Mouse (Mus musculus) liver, embryonic 14.5 days (tissue): ENCODE results near the gene Timm17b. TPM values are rescaled to one million over a fixed set of nuclear protein-coding genes. Genes with fewer than 3 reads are reported as not detected.
A peak's percentile ranks its signal among the peaks of the same experiment; 100 is the strongest.

Experiments used
- ATAC-seq: fragments of 200-750 bp; cut with Nextera tagmentation; 2 replicates; pipeline ENCODE4 v1.8.0; 2017; ENCODE audit warnings: moderate number of reproducible peaks, mild to moderate bottlenecking, moderate library complexity; ENCODE audit not compliant: insufficient read depth
- DNase-seq, 3 experiments: peaks; one replicate each; pipeline ENCODE4 v3.0.0-alpha.2; 2012 to 2013; ENCODE audit warnings: low read depth in 3 of 3, low spot score in 3 of 3
- H3K27ac ChIP-seq: fragments of 300-500 bp; sonication (generic); 2 replicates; pipeline ENCODE4 v1.5.1; 2014; ENCODE audit warnings: moderate library complexity, mild to moderate bottlenecking, control low read depth, inconsistent platforms
- H3K27me3 ChIP-seq: fragments of 300-500 bp; sonication (generic); 2 replicates; pipeline ENCODE4 v1.6.1; 2014; ENCODE audit warnings: mild to moderate bottlenecking, low read length, moderate library complexity; ENCODE audit not compliant: control insufficient read depth, insufficient read depth
- H3K36me3 ChIP-seq: fragments of 300-500 bp; sonication (generic); replicated peaks from 2 replicates; pipeline ENCODE4 v1.6.1; 2014; ENCODE audit warnings: low read depth; ENCODE audit not compliant: control insufficient read depth, insufficient read depth
- H3K4me1 ChIP-seq, 2 experiments: fragments of 200-500 bp in 1 of 2; fragments of 300-500 bp in 1 of 2; sonication (generic) in 1 of 2; replicated peaks; 2 replicates each; pipeline ENCODE4 v1.6.1; 2012 to 2014; ENCODE audit warnings: antibody characterized with exemption in 1 of 2, inconsistent platforms in 1 of 2, low read length in 1 of 2; ENCODE audit not compliant: control insufficient read depth in 2 of 2, insufficient read depth in 2 of 2
- H3K4me2 ChIP-seq: fragments of 300-500 bp; sonication (generic); 2 replicates; pipeline ENCODE4 v1.6.1; 2014; ENCODE audit warnings: low read depth, mild to moderate bottlenecking, control low read depth, moderate library complexity
- H3K4me3 ChIP-seq, 2 experiments: fragments of 200-500 bp in 1 of 2; fragments of 300-500 bp in 1 of 2; sonication (generic) in 1 of 2; 2 replicates each; pipeline ENCODE4 v1.5.1; 2012 to 2014; ENCODE audit warnings: low read depth in 2 of 2, low read length in 2 of 2, mild to moderate bottlenecking in 2 of 2, control low read depth in 1 of 2, inconsistent platforms in 1 of 2, moderate library complexity in 1 of 2; ENCODE audit not compliant: insufficient read depth in 1 of 2
- H3K9ac ChIP-seq: fragments of 300-500 bp; sonication (generic); replicated peaks from 2 replicates; pipeline ENCODE4 v1.6.1; 2014; ENCODE audit warnings: mild to moderate bottlenecking, control low read depth, moderate library complexity
- H3K9me3 ChIP-seq: fragments of 300-500 bp; sonication (generic); 2 replicates; pipeline ENCODE4 v1.6.1; 2016; ENCODE audit warnings: low read length, mixed read lengths; ENCODE audit not compliant: control insufficient read depth
- CTCF ChIP-seq: IDR thresholded peaks from 2 replicates; pipeline ENCODE4 v1.5.1; 2016; ENCODE audit warnings: antibody characterized with exemption, low read depth, control low read depth
- EP300 ChIP-seq: IDR thresholded peaks from 2 replicates; pipeline ENCODE4 v1.6.1; 2016; ENCODE audit warnings: antibody characterized with exemption, low read depth
- WGBS: fragments of 180-500 bp; shearing (Covaris S2); extraction: QIAGEN DNeasy Blood & Tissue Kit; methylation state at CpG from one replicate; pipeline ENCODE4 v1.1.7; 2014; ENCODE audit not compliant: insufficient replicate concordance; 5-methylcytosine and 5-hydroxymethylcytosine counted together
- polyA plus RNA-seq, 2 experiments: library from polyadenylated mRNA; depleted of rRNA in 1 of 2; stranded (reverse) in 1 of 2; unstranded in 1 of 2; fragments of >200 nt; fragmentation: Nextera tagmentation in 1 of 2; extraction: Ambion mirVana in 1 of 2; gene quantifications; 2 replicates each; pipeline versions ENCODE4 v1.2.1 to v1.2.3; 2012 to 2014

Timm17b gene
- polyA plus RNA-seq, 2 experiments: 18.6 to 105 TPM

- Histone ChIP-seq H3K4me1 (peaks cover 0 to 5% of the 10 kb centered on the region in 2 experiments; a peak in 1 of 4 replicates), H3K27me3 (no peaks in the 10 kb centered on the region), H3K9ac (peak within 1 kb of the TSS; percentile 65), H3K9me3 (no peaks in the 10 kb centered on the region), H3K27ac (no peak within 1 kb of the TSS), H3K36me3 (no peaks in the 10 kb centered on the region), H3K4me2 (peak within 1 kb of the TSS; percentile 75), H3K4me3 (peak within 1 kb of the TSS; percentile 57 to 61)
- TF ChIP-seq EP300 (no peak), CTCF (no peak)
- WGBS: 11% methylated on average over 36 of the region's 37 CpGs
- DNase-seq (no peak), ATAC-seq (no peak)
These were observed 48.1 kb downstream of the Timm17b start, which contains the start of gene Hdac6 for GRCm38 (mm10) chrX:7947108-7947899. Hdac6 (minus strand) TSS chrX:7947889.

DNA sequence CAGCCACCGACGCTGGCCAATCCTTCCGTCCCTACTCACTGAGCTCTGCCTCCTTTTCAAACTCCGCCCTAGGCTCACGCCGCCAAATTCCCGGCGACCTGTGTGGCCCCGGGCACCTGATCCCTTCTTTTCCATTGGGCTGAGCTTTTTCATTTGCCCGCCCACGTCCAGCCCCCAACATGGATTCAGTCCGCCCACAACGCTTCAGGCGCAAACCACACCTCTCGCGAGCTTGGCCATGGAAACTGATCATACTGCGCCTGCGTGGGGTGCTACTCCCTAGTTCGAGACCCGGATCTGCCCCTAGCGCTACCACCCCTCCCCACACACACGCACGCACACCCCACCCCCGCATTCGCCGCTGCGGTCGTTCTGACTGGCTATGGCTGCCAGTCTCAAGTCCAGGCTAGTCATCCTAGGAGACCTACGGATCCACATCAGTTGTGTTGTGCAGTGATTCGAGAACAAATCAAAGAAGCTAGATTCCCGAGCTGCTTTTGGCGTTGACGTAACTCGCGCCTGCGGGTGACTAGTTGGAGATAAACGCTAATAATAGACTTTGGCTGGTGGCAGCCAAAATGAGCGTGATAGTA, 48.8 kb downstream of the Timm17b start:
- H3K27ac ChIP-seq: no peak overlapping the region
- peak overlapping the region; percentile 57 to 61 for H3K4me3 ChIP-seq
- no peak overlapping the region; the same call in 1 of the 2 replicates for H3K9ac ChIP-seq
- H3K27me3 ChIP-seq: no peaks in the 10 kb centered on the region
- H3K9me3 ChIP-seq: no peaks in the 10 kb centered on the region
- WGBS: 6% methylated on average over 38 of the region's 38 CpGs
- peak overlapping the region; percentile 75 for H3K4me2 ChIP-seq
- peaks cover 0 to 5% of the 10 kb centered on the region in 2 experiments; a peak in 1 of 4 replicates for H3K4me1 ChIP-seq
- 0 out of 2 replicates have a peak, but pooled peaks have one; percentile 15 for TF ChIP-seq EP300
- TF ChIP-seq CTCF: no peak
- DNase-seq: peak; percentile 84 to 90 (median 87)
- no peaks in the 10 kb centered on the region for H3K36me3 ChIP-seq
- peak; percentile 100 for ATAC-seq

DNA sequence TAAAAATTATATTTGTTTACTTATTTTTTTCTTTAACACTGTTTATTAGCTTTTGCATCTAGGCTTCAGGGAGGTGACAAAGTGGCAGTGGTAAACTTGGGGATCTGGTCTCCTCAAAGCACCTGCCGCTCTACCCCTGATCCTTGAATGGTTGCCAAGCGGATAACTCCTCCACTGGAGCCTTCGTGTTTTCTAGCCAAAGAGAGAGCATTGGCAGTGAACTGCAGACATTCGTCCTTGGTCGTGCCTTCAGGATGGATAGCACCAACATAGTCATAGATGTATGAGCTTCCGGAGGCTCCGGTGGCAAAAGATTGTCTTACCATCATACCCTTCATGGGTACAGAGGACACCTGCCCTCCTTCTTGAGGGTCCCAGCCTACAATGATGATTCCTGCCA, 50.9 kb downstream of the Timm17b start:
- no peak overlapping the region for H3K4me3 ChIP-seq
- H3K36me3 ChIP-seq: no peaks in the 10 kb centered on the region
- DNase-seq: no peak
- H3K27ac ChIP-seq: no peak overlapping the region
- 73% methylated on average over 7 of the region's 7 CpGs for WGBS
- H3K9me3 ChIP-seq: no peaks in the 10 kb centered on the region
- H3K27me3 ChIP-seq: no peaks in the 10 kb centered on the region
- ATAC-seq: no peak
- H3K4me1 ChIP-seq: peaks cover 0 to 5% of the 10 kb centered on the region in 2 experiments; a peak in 1 of 4 replicates
- H3K4me2 ChIP-seq: no peak overlapping the region
- H3K9ac ChIP-seq: no peak overlapping the region
- TF ChIP-seq EP300: no peak
- TF ChIP-seq CTCF: no peak

Other genes starting within 250 kb of the Timm17b start
- gene Prickle3, start 242.1 kb upstream of the Timm17b start, polyA plus RNA-seq (2012; rRNA removed): 1.2 and 1.3 TPM in 2 replicates
- gene Prickle3, start 242.1 kb upstream of the Timm17b start, polyA plus RNA-seq (2014; fragmentation: Nextera tagmentation; extraction: Ambion mirVana): 0.34 and 1.0 TPM in 2 replicates
- 27.3 and 43.1 TPM in 2 replicates for gene Plp2, start 228.0 kb upstream of the Timm17b start, polyA plus RNA-seq (2012; rRNA removed)
- gene Plp2, start 228.0 kb upstream of the Timm17b start, polyA plus RNA-seq (2014; fragmentation: Nextera tagmentation; extraction: Ambion mirVana): 29.0 and 31.0 TPM in 2 replicates
- gene Magix, start 218.1 kb upstream of the Timm17b start, polyA plus RNA-seq (2012; rRNA removed): 0.02 and 0.04 TPM in 2 replicates
- gene Magix, start 218.1 kb upstream of the Timm17b start, polyA plus RNA-seq (2014; fragmentation: Nextera tagmentation; extraction: Ambion mirVana): 0.20 TPM in 1 of 2 replicates, not detected in the other
- 4.4 and 7.0 TPM in 2 replicates for gene Gpkow, start 202.2 kb upstream of the Timm17b start, polyA plus RNA-seq (2012; rRNA removed)
- gene Gpkow, start 202.2 kb upstream of the Timm17b start, polyA plus RNA-seq (2014; fragmentation: Nextera tagmentation; extraction: Ambion mirVana): 12.6 and 14.6 TPM in 2 replicates
- 11.8 and 12.1 TPM in 2 replicates for gene Wdr45, start 185.0 kb upstream of the Timm17b start, polyA plus RNA-seq (2012; rRNA removed)
- gene Wdr45, start 185.0 kb upstream of the Timm17b start, polyA plus RNA-seq (2014; fragmentation: Nextera tagmentation; extraction: Ambion mirVana): 7.5 and 10.0 TPM in 2 replicates
- gene Gm45208, start 177.1 kb upstream of the Timm17b start, polyA plus RNA-seq (2012; rRNA removed): 0.09 and 0.18 TPM in 2 replicates
- not detected in 2 replicates for gene Gm45208, start 177.1 kb upstream of the Timm17b start, polyA plus RNA-seq (2014; fragmentation: Nextera tagmentation; extraction: Ambion mirVana)
- 4.3 and 5.7 TPM in 2 replicates for gene Praf2, start 170.9 kb upstream of the Timm17b start, polyA plus RNA-seq (2012; rRNA removed)
- 4.0 and 6.6 TPM in 2 replicates for gene Praf2, start 170.9 kb upstream of the Timm17b start, polyA plus RNA-seq (2014; fragmentation: Nextera tagmentation; extraction: Ambion mirVana)
- 1.4 and 2.0 TPM in 2 replicates for gene Ccdc120, start 148.5 kb upstream of the Timm17b start, polyA plus RNA-seq (2012; rRNA removed)
- 1.5 and 2.3 TPM in 2 replicates for gene Ccdc120, start 148.5 kb upstream of the Timm17b start, polyA plus RNA-seq (2014; fragmentation: Nextera tagmentation; extraction: Ambion mirVana)
- gene Tfe3, start 136.8 kb upstream of the Timm17b start, polyA plus RNA-seq (2012; rRNA removed): 4.6 and 4.7 TPM in 2 replicates
- 5.7 and 7.3 TPM in 2 replicates for gene Tfe3, start 136.8 kb upstream of the Timm17b start, polyA plus RNA-seq (2014; fragmentation: Nextera tagmentation; extraction: Ambion mirVana)
- gene Gripap1, start 109.6 kb upstream of the Timm17b start, polyA plus RNA-seq (2012; rRNA removed): 23.3 and 31.3 TPM in 2 replicates
- gene Gripap1, start 109.6 kb upstream of the Timm17b start, polyA plus RNA-seq (2014; fragmentation: Nextera tagmentation; extraction: Ambion mirVana): 17.7 and 19.7 TPM in 2 replicates
- 0.37 and 0.43 TPM in 2 replicates for gene Kcnd1, start 77.1 kb upstream of the Timm17b start, polyA plus RNA-seq (2012; rRNA removed)
- gene Kcnd1, start 77.1 kb upstream of the Timm17b start, polyA plus RNA-seq (2014; fragmentation: Nextera tagmentation; extraction: Ambion mirVana): 0.19 TPM in 2 replicates
- 30.0 and 30.4 TPM in 2 replicates for gene Otud5, start 58.0 kb upstream of the Timm17b start, polyA plus RNA-seq (2012; rRNA removed)
- gene Otud5, start 58.0 kb upstream of the Timm17b start, polyA plus RNA-seq (2014; fragmentation: Nextera tagmentation; extraction: Ambion mirVana): 26.9 and 28.8 TPM in 2 replicates
- 2.8 and 2.9 TPM in 2 replicates for gene Pim2, start 21.1 kb upstream of the Timm17b start, polyA plus RNA-seq (2012; rRNA removed)
- gene Pim2, start 21.1 kb upstream of the Timm17b start, polyA plus RNA-seq (2014; fragmentation: Nextera tagmentation; extraction: Ambion mirVana): 2.3 and 2.4 TPM in 2 replicates
- 13.1 and 13.6 TPM in 2 replicates for gene Slc35a2, start 15.3 kb upstream of the Timm17b start, polyA plus RNA-seq (2012; rRNA removed)
- 6.6 and 6.7 TPM in 2 replicates for gene Slc35a2, start 15.3 kb upstream of the Timm17b start, polyA plus RNA-seq (2014; fragmentation: Nextera tagmentation; extraction: Ambion mirVana)
- 27.3 and 41.4 TPM in 2 replicates for gene Pqbp1, start 88 bp upstream of the Timm17b start, polyA plus RNA-seq (2012; rRNA removed)
- 28.4 and 28.5 TPM in 2 replicates for gene Pqbp1, start 88 bp upstream of the Timm17b start, polyA plus RNA-seq (2014; fragmentation: Nextera tagmentation; extraction: Ambion mirVana)
- not detected in 2 replicates for gene Gm10491, start 8.5 kb downstream of the Timm17b start, polyA plus RNA-seq (2012; rRNA removed)
- gene Gm10491, start 8.5 kb downstream of the Timm17b start, polyA plus RNA-seq (2014; fragmentation: Nextera tagmentation; extraction: Ambion mirVana): not detected in 2 replicates
- gene Gm10490, start 10.2 kb downstream of the Timm17b start, polyA plus RNA-seq (2012; rRNA removed): not detected in 2 replicates
- not detected in 2 replicates for gene Gm10490, start 10.2 kb downstream of the Timm17b start, polyA plus RNA-seq (2014; fragmentation: Nextera tagmentation; extraction: Ambion mirVana)
- 0.19 TPM in 1 of 2 replicates, not detected in the other for gene Pcsk1n, start 20.5 kb downstream of the Timm17b start, polyA plus RNA-seq (2012; rRNA removed)
- gene Pcsk1n, start 20.5 kb downstream of the Timm17b start, polyA plus RNA-seq (2014; fragmentation: Nextera tagmentation; extraction: Ambion mirVana): 0.08 TPM in 1 of 2 replicates, not detected in the other
- gene Eras, start 29.2 kb downstream of the Timm17b start, polyA plus RNA-seq (2012; rRNA removed): 0.05 TPM in 1 of 2 replicates, not detected in the other
- not detected in 2 replicates for gene Eras, start 29.2 kb downstream of the Timm17b start, polyA plus RNA-seq (2014; fragmentation: Nextera tagmentation; extraction: Ambion mirVana)
- 10.8 and 11.9 TPM in 2 replicates for gene Hdac6, start 48.5 kb downstream of the Timm17b start, polyA plus RNA-seq (2012; rRNA removed)
- 7.9 and 8.8 TPM in 2 replicates for gene Hdac6, start 48.5 kb downstream of the Timm17b start, polyA plus RNA-seq (2014; fragmentation: Nextera tagmentation; extraction: Ambion mirVana)
- 112 and 113 TPM in 2 replicates for gene Gata1, start 78.7 kb downstream of the Timm17b start, polyA plus RNA-seq (2012; rRNA removed)
- 105 and 126 TPM in 2 replicates for gene Gata1, start 78.7 kb downstream of the Timm17b start, polyA plus RNA-seq (2014; fragmentation: Nextera tagmentation; extraction: Ambion mirVana)
- not detected in 2 replicates for gene Glod5, start 119.1 kb downstream of the Timm17b start, polyA plus RNA-seq (2012; rRNA removed)
- gene Glod5, start 119.1 kb downstream of the Timm17b start, polyA plus RNA-seq (2014; fragmentation: Nextera tagmentation; extraction: Ambion mirVana): not detected in 2 replicates
- 24.6 and 31.3 TPM in 2 replicates for gene Suv39h1, start 175.4 kb downstream of the Timm17b start, polyA plus RNA-seq (2012; rRNA removed)
- gene Suv39h1, start 175.4 kb downstream of the Timm17b start, polyA plus RNA-seq (2014; fragmentation: Nextera tagmentation; extraction: Ambion mirVana): 28.4 and 34.8 TPM in 2 replicates
- 8.2 and 10.0 TPM in 2 replicates for gene Was, start 191.1 kb downstream of the Timm17b start, polyA plus RNA-seq (2012; rRNA removed)
- gene Was, start 191.1 kb downstream of the Timm17b start, polyA plus RNA-seq (2014; fragmentation: Nextera tagmentation; extraction: Ambion mirVana): 2.7 and 3.5 TPM in 2 replicates
- 14.3 and 14.5 TPM in 2 replicates for gene Wdr13, start 233.5 kb downstream of the Timm17b start, polyA plus RNA-seq (2012; rRNA removed)
- gene Wdr13, start 233.5 kb downstream of the Timm17b start, polyA plus RNA-seq (2014; fragmentation: Nextera tagmentation; extraction: Ambion mirVana): 3.7 and 4.4 TPM in 2 replicates
- 135 and 224 TPM in 2 replicates for gene Rbm3, start 246.5 kb downstream of the Timm17b start, polyA plus RNA-seq (2012; rRNA removed)
- gene Rbm3, start 246.5 kb downstream of the Timm17b start, polyA plus RNA-seq (2014; fragmentation: Nextera tagmentation; extraction: Ambion mirVana): 317 and 352 TPM in 2 replicates